Mouse (Mus musculus) embryonic fibroblast, embryonic 13.5 days (primary cell): ENCODE data around the gene Dysf.

Source experiments
- CTCF ChIP-seq: IDR thresholded peaks from 2 replicates; pipeline ENCODE4 v1.5.1; 2011; ENCODE audit warnings: mild to moderate bottlenecking, control low read depth, low read length, moderate library complexity, borderline replicate concordance; ENCODE audit not compliant: insufficient read depth
- POLR2A ChIP-seq: IDR thresholded peaks from 2 replicates; pipeline ENCODE4 v1.6.1; 2011; ENCODE audit warnings: low read depth, mild to moderate bottlenecking, control low read depth, low read length, moderate library complexity

- TF ChIP-seq CTCF (no peak), POLR2A (no peak)
Observed at GRCm38 (mm10) chr6:84205611-84206010, 197.2 kb downstream of the Dysf start.
